Mouse (Mus musculus) stomach, embryonic 16.5 days (tissue): Measurements from ENCODE around the gene Lsm2. TPM values are rescaled to one million over a fixed set of nuclear protein-coding genes. Genes with fewer than 3 reads are reported as not detected.
"Not testable (repeated sequence)": the region's sequence is repeated elsewhere in the genome, so short reads cannot be mapped to it uniquely, and the experiment has no call there.

ENCODE experiments used
- ATAC-seq: fragments of 200-750 bp; cut with Nextera tagmentation; 2 replicates; pipeline ENCODE4 v1.8.0; 2017; ENCODE audit warnings: moderate number of reproducible peaks, moderate TSS enrichment; ENCODE audit not compliant: insufficient read depth, low FRiP score
- H3K27ac ChIP-seq: fragments of 300-500 bp; sonication (generic); 2 replicates; pipeline ENCODE4 v1.5.1; 2014; ENCODE audit warnings: low read length
- H3K27me3 ChIP-seq: fragments of 300-500 bp; sonication (generic); 2 replicates; pipeline ENCODE4 v1.6.1; 2014; ENCODE audit warnings: low read length, control low read depth, mixed read lengths; ENCODE audit not compliant: control insufficient read depth, insufficient read depth
- H3K36me3 ChIP-seq: fragments of 300-500 bp; sonication (generic); 2 replicates; pipeline ENCODE4 v1.6.1; 2014; ENCODE audit warnings: low read length; ENCODE audit not compliant: control insufficient read depth, insufficient read depth
- H3K4me1 ChIP-seq: fragments of 300-500 bp; sonication (generic); 2 replicates; pipeline ENCODE4 v1.6.1; 2014; ENCODE audit warnings: low read length, control low read depth, mixed read lengths; ENCODE audit not compliant: control insufficient read depth, insufficient read depth
- H3K4me2 ChIP-seq: fragments of 300-500 bp; sonication (generic); 2 replicates; pipeline ENCODE4 v1.6.1; 2014; ENCODE audit warnings: low read depth, low read length, mixed read lengths
- H3K4me3 ChIP-seq: fragments of 300-500 bp; sonication (generic); replicated peaks from 2 replicates; pipeline ENCODE4 v1.5.1; 2014; ENCODE audit warnings: mild to moderate bottlenecking, low read length
- H3K9ac ChIP-seq: fragments of 300-500 bp; sonication (generic); 2 replicates; pipeline ENCODE4 v1.6.1; 2014; ENCODE audit warnings: low read length
- H3K9me3 ChIP-seq: fragments of 300-500 bp; sonication (generic); replicated peaks from 2 replicates; pipeline ENCODE4 v1.6.1; 2016; ENCODE audit warnings: low read length, control low read depth; ENCODE audit not compliant: control insufficient read depth
- WGBS: fragments of 180-500 bp; shearing (Covaris S2); extraction: QIAGEN DNeasy Blood & Tissue Kit; methylation state at CpG from one replicate; pipeline ENCODE4 v1.1.7; 2014; 5-methylcytosine and 5-hydroxymethylcytosine counted together
- polyA plus RNA-seq: library from polyadenylated mRNA; unstranded; fragments of >200 nt; fragmentation: Nextera tagmentation; extraction: Ambion mirVana; gene quantifications from 2 replicates; pipeline ENCODE4 v1.2.1, GENCODE M21; 2015

Lsm2 gene
- polyA plus RNA-seq, 1 experiment from 2014 or later: 146 TPM

- peaks cover 10% of the 10 kb centered on the region; the same call in 1 of the 2 replicates for H3K36me3 ChIP-seq
- ATAC-seq: no peak
- no peak overlapping the region for H3K4me2 ChIP-seq
- no peak overlapping the region for H3K27ac ChIP-seq
- no peak overlapping the region for H3K9ac ChIP-seq
- H3K4me3 ChIP-seq: no peak overlapping the region
- no peaks in the 10 kb centered on the region for H3K9me3 ChIP-seq
- 92% methylated on average over 5 of the region's 5 CpGs for WGBS
- H3K27me3 ChIP-seq: no peaks in the 10 kb centered on the region
- peaks cover 4% of the 10 kb centered on the region; the same call in 1 of the 2 replicates for H3K4me1 ChIP-seq
These were observed 35.0 kb upstream of the Lsm2 start for GRCm38 (mm10) chr17:34946486-34947140.

DNA sequence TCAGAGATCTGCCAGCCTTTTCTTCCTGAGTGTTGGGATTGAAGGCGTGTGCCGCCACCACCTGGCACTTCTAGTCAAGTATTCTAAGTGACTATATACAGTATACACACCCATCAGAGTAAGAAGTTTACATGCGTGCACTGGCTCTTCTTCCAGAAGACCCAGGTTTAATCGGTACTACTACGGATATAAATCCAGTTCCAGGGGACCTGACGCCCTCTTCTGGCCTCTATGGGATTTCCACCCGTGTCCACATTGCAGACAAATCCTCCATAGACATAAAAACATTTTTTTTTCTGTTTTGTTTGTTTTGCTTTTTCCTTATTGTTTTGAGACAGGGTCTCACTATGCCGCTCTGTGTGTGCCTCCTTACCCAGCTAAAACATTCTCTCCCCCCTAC is 34.1 kb upstream of the Lsm2 start:
- no peak overlapping the region for H3K4me2 ChIP-seq
- H3K9ac ChIP-seq: no peak overlapping the region
- H3K27me3 ChIP-seq: no peaks in the 10 kb centered on the region
- no peaks in the 10 kb centered on the region for H3K9me3 ChIP-seq
- H3K4me3 ChIP-seq: no peak overlapping the region
- peaks cover 10% of the 10 kb centered on the region; the same call in 1 of the 2 replicates for H3K36me3 ChIP-seq
- H3K27ac ChIP-seq: no peak overlapping the region
- peaks cover 4% of the 10 kb centered on the region; the same call in 1 of the 2 replicates for H3K4me1 ChIP-seq
- no peak for ATAC-seq
- WGBS: 16% methylated on average over 8 of the region's 8 CpGs

DNA sequence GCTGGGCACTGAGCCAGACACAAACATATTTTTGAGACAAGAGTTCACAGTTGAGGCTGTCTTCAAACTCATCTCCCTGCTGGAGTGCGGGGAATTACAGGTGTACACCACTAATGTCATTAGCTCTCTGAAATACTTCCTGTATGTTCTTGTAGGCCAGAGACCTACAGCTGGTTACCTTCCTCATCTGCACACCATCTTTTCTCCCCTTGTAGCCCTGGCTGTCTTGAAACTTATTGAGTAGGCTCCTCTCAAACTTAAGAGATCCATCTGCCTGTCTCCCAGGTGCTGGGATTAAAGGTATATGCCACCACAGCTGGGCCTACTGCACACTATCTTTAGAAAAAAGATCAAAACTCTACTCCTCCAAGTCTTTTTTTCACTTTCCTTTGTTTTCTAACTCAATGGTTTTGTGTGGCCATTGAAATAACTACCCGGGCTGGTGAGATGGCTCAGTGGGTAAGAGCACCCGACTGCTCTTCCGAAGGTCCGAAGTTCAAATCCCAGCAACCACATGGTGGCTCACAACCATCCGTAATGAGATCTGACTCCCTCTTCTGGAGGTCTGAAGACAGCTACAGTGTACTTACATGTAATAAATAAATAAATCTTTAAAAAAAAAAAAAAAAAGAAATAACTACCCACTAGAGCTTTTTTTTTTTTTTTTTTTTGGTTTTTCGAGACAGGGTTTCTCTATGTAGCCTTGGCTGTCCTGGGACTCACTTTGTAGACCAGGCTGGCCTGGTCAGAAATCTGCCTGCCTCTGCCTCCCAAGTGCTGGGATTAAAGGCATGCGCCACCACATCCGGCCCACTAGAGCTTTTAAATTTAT is 32.7 kb upstream of the Lsm2 start:
- not testable (repeated sequence) for H3K9ac ChIP-seq, H3K4me2 ChIP-seq, H3K4me1 ChIP-seq, H3K27ac ChIP-seq, H3K27me3 ChIP-seq, H3K4me3 ChIP-seq, H3K9me3 ChIP-seq, ATAC-seq
- WGBS: 53% methylated on average over 9 of the region's 9 CpGs
- H3K36me3 ChIP-seq: peaks cover 10% of the 10 kb centered on the region; the same call in 1 of the 2 replicates

DNA sequence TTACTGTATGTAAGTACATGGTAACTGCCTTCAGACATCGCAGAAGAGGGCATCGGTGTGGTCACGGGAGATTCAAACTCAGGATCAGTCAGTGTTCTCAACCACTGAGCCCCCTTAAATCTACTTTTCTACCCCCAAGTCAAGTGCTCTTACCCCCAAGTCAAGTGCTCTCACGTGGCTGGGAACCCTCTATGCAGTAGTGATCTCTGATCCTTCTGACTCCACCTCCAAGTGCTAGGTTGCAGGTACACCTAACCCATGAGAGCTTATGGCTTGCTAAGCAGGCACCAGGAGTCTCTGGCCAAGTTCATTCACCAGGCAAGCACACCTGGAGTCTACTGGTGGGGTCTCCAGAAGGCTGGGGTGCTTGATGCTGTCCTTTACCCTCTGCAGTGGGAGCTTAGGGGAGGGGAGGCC is 32.1 kb upstream of the Lsm2 start:
- no peaks in the 10 kb centered on the region for H3K27me3 ChIP-seq
- 43% methylated on average over 4 of the region's 4 CpGs for WGBS
- H3K9ac ChIP-seq: no peak overlapping the region
- H3K9me3 ChIP-seq: no peaks in the 10 kb centered on the region
- 0 out of 2 replicates have a peak overlapping the region, but pooled peaks have one; percentile 15 for H3K27ac ChIP-seq
- no peak overlapping the region for H3K4me2 ChIP-seq
- H3K36me3 ChIP-seq: peaks cover 10% of the 10 kb centered on the region; the same call in 1 of the 2 replicates
- ATAC-seq: no peak
- no peak overlapping the region for H3K4me3 ChIP-seq
- peaks cover 4% of the 10 kb centered on the region; the same call in 1 of the 2 replicates for H3K4me1 ChIP-seq

DNA sequence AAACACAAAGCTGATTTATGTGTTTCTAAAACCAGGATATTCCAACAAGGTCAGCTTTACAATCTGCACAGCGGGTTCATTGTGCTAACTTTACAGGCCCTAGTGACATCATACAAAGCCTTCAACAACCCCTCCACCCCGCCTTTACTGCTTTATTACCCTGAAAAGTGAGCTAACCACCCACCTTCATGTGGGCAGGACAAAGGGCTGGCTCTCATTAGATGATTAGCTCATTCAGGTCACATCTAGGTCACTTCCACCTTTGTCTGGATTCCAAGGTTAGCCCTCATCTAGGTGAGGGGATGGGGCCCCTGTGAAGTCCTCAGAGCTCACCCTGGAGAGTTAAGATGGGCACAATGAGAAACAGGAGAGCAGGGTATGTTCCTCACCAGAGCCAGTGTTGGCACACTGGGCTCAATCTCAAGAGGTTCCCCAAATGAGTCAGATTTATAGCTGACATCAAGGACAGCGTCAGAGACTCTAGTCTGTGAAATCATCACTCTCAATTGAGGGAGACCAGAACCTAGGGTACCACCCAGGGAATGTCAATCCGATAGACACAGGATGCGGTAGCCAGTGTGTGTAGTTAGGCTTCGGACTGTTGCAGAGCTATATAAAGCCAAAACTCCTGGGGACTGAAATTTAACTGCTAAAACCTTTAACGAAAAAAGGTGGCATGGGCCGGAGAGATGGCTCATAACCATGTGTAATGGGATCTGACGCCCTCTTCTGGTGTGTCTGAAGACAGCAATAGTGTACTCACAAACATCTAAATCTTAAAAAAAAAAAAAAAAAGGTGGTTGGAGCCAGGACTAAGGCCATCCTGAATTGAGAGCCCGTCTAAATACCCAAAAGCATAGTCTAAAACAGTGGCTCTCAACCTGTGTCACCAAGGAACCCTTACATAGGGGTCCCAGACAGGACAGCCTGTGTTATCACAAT is 30.9 kb upstream of the Lsm2 start:
- H3K9me3 ChIP-seq: no peaks in the 10 kb centered on the region
- H3K4me3 ChIP-seq: peak overlapping the region; percentile 88
- peak overlapping the region; percentile 91 for H3K27ac ChIP-seq
- ATAC-seq: no peak
- H3K4me1 ChIP-seq: peaks cover 4% of the 10 kb centered on the region; the same call in 1 of the 2 replicates
- 23% methylated on average over 10 of the region's 10 CpGs for WGBS
- peaks cover 10% of the 10 kb centered on the region; the same call in 1 of the 2 replicates for H3K36me3 ChIP-seq
- peak overlapping the region; percentile 70 for H3K4me2 ChIP-seq
- H3K9ac ChIP-seq: peak overlapping the region; percentile 94
- H3K27me3 ChIP-seq: 0 out of 2 replicates have a peak, but pooled peaks cover 4% of the 10 kb centered on the region

- Histone ChIP-seq H3K4me2 (peak overlapping the region; percentile 70), H3K4me3 (peak overlapping the region; percentile 88), H3K27me3 (0 out of 2 replicates have a peak, but pooled peaks cover 4% of the 10 kb centered on the region), H3K9me3 (no peaks in the 10 kb centered on the region), H3K4me1 (peaks cover 4% of the 10 kb centered on the region; the same call in 1 of the 2 replicates), H3K27ac (peak overlapping the region; percentile 91), H3K36me3 (peaks cover 10% of the 10 kb centered on the region; the same call in 1 of the 2 replicates), H3K9ac (peak overlapping the region; percentile 94)
- WGBS: under 1% methylated on average over 29 of the region's 29 CpGs
- peak; percentile 23; the same call in 1 of the 2 replicates for ATAC-seq
These were observed 29.9 kb upstream of the Lsm2 start for GRCm38 (mm10) chr17:34951636-34952377.

GRCm38 (mm10) chr17:34952378-34953040 is 29.2 kb upstream of the Lsm2 start:
- no peaks in the 10 kb centered on the region for H3K9me3 ChIP-seq
- peak overlapping the region; percentile 70 for H3K4me2 ChIP-seq
- H3K27ac ChIP-seq: peak overlapping the region; percentile 91
- H3K9ac ChIP-seq: peak overlapping the region; percentile 94
- H3K4me1 ChIP-seq: peaks cover 4% of the 10 kb centered on the region; the same call in 1 of the 2 replicates
- H3K27me3 ChIP-seq: 0 out of 2 replicates have a peak, but pooled peaks cover 4% of the 10 kb centered on the region
- H3K36me3 ChIP-seq: peaks cover 10% of the 10 kb centered on the region; the same call in 1 of the 2 replicates
- peak overlapping the region; percentile 88 for H3K4me3 ChIP-seq
- peak; percentile 75; the same call in 1 of the 2 replicates for ATAC-seq
- WGBS: 0% methylated on average over 23 of the region's 23 CpGs
